Mouse (Mus musculus) forebrain, embryonic 15.5 days (tissue): ENCODE measurements around the gene Hoxa6. TPM values are rescaled to one million over a fixed set of nuclear protein-coding genes. Genes with fewer than 3 reads are reported as not detected.
A peak's percentile ranks its signal among the peaks of the same experiment; 100 is the strongest.

Experiments
- ATAC-seq: fragments of 200-750 bp; cut with Nextera tagmentation; replicated peaks from 2 replicates; pipeline ENCODE4 v1.8.0; 2017; ENCODE audit warnings: mild to moderate bottlenecking, moderate TSS enrichment, moderate library complexity
- H3K27ac ChIP-seq: fragments of 300-500 bp; sonication (generic); replicated peaks from 2 replicates; pipeline ENCODE4 v1.5.1; 2015; ENCODE audit warnings: mild to moderate bottlenecking, inconsistent platforms
- H3K27me3 ChIP-seq: fragments of 300-500 bp; sonication (generic); 2 replicates; pipeline ENCODE4 v1.6.1; 2015; ENCODE audit warnings: inconsistent platforms
- H3K36me3 ChIP-seq: fragments of 300-500 bp; sonication (generic); 2 replicates; pipeline ENCODE4 v1.6.1; 2015; ENCODE audit warnings: mild to moderate bottlenecking, inconsistent platforms
- H3K4me1 ChIP-seq: fragments of 300-500 bp; sonication (generic); 2 replicates; pipeline ENCODE4 v1.6.1; 2015; ENCODE audit warnings: inconsistent platforms
- H3K4me2 ChIP-seq: fragments of 300-500 bp; sonication (generic); replicated peaks from 2 replicates; pipeline ENCODE4 v1.6.1; 2015; ENCODE audit warnings: mild to moderate bottlenecking, inconsistent platforms
- H3K4me3 ChIP-seq: fragments of 300-500 bp; sonication (generic); 2 replicates; pipeline ENCODE4 v1.5.1; 2015; ENCODE audit warnings: mild to moderate bottlenecking, inconsistent platforms
- H3K9ac ChIP-seq: fragments of 300-500 bp; sonication (generic); replicated peaks from 2 replicates; pipeline ENCODE4 v1.6.1; 2015; ENCODE audit warnings: mild to moderate bottlenecking, inconsistent platforms
- H3K9me3 ChIP-seq: fragments of 300-500 bp; sonication (generic); 2 replicates; pipeline ENCODE4 v1.6.1; 2016; ENCODE audit warnings: inconsistent platforms
- WGBS: fragments of 180-500 bp; shearing (Covaris S2); methylation state at CpG from one replicate; pipeline ENCODE4 v1.1.7; 2015; ENCODE audit warnings: mixed read lengths; 5-methylcytosine and 5-hydroxymethylcytosine counted together
- polyA plus RNA-seq: library from polyadenylated mRNA; unstranded; fragments of >200 nt; fragmentation: Nextera tagmentation; extraction: Ambion mirVana; gene quantifications from 2 replicates; pipeline ENCODE4 v1.2.1, GENCODE M21; 2015

Gene Hoxa6
- polyA plus RNA-seq, 1 experiment from 2014 or later: not detected

- H3K4me1 ChIP-seq: peaks cover 14% of the 10 kb centered on the region
- peak; percentile 26; the same call in 1 of the 2 replicates for ATAC-seq
- no peak overlapping the region for H3K27ac ChIP-seq
- peak overlapping the region; percentile 42 for H3K4me3 ChIP-seq
- 1% methylated on average over 38 of the region's 55 CpGs for WGBS
- H3K9ac ChIP-seq: no peak overlapping the region
- peak overlapping the region; percentile 66 for H3K4me2 ChIP-seq
- peaks cover 99% of the 10 kb centered on the region for H3K27me3 ChIP-seq
- H3K36me3 ChIP-seq: no peaks in the 10 kb centered on the region
- H3K9me3 ChIP-seq: no peaks in the 10 kb centered on the region
Measured at GRCm38 (mm10) chr6:52191860-52192550, 16.5 kb downstream of the Hoxa6 start.

GRCm38 (mm10) chr6:52190906-52191810, 17.4 kb downstream of the Hoxa6 start, which contains the start of gene Hoxa4:
Gene Hoxa4 (minus strand): TSS chr6:52191753.
- Histone ChIP-seq H3K4me3 (peak within 1 kb of the TSS; percentile 42), H3K4me2 (peak within 1 kb of the TSS; percentile 66), H3K36me3 (no peaks in the 10 kb centered on the region), H3K4me1 (peaks cover 14% of the 10 kb centered on the region), H3K27ac (no peak within 1 kb of the TSS), H3K9me3 (no peaks in the 10 kb centered on the region), H3K9ac (no peak within 1 kb of the TSS), H3K27me3 (peaks cover 99% of the 10 kb centered on the region)
- WGBS: under 1% methylated on average over 77 of the region's 102 CpGs
- no peak for ATAC-seq

GRCm38 (mm10) chr6:52190410-52190809, 18.1 kb downstream of the Hoxa6 start:
- H3K4me2 ChIP-seq: no peak overlapping the region
- WGBS: under 1% methylated on average over 23 of the region's 23 CpGs
- no peak overlapping the region for H3K4me3 ChIP-seq
- no peaks in the 10 kb centered on the region for H3K36me3 ChIP-seq
- H3K9ac ChIP-seq: no peak overlapping the region
- ATAC-seq: no peak
- no peak overlapping the region for H3K27ac ChIP-seq
- H3K27me3 ChIP-seq: peaks cover 99% of the 10 kb centered on the region
- peaks cover 14% of the 10 kb centered on the region for H3K4me1 ChIP-seq
- H3K9me3 ChIP-seq: no peaks in the 10 kb centered on the region

- Histone ChIP-seq H3K27me3 (peaks cover 99% of the 10 kb centered on the region), H3K4me1 (peaks cover 14% of the 10 kb centered on the region), H3K36me3 (no peaks in the 10 kb centered on the region), H3K9me3 (no peaks in the 10 kb centered on the region), H3K9ac (no peak overlapping the region), H3K27ac (no peak overlapping the region), H3K4me3 (no peak overlapping the region), H3K4me2 (no peak overlapping the region)
- 4% methylated on average over 8 of the region's 8 CpGs for WGBS
- no peak for ATAC-seq
Measured at GRCm38 (mm10) chr6:52189909-52190308, 18.6 kb downstream of the Hoxa6 start.

- Histone ChIP-seq H3K4me3 (no peak overlapping the region), H3K4me1 (peaks cover 14% of the 10 kb centered on the region), H3K4me2 (no peak overlapping the region), H3K27ac (no peak overlapping the region), H3K9ac (no peak overlapping the region), H3K27me3 (peaks cover 99% of the 10 kb centered on the region), H3K9me3 (no peaks in the 10 kb centered on the region), H3K36me3 (no peaks in the 10 kb centered on the region)
- no peak for ATAC-seq
- 8% methylated on average over 5 of the region's 5 CpGs for whole genome bisulfite sequencing
Measured at GRCm38 (mm10) chr6:52189172-52189591, 19.3 kb downstream of the Hoxa6 start.

GRCm38 (mm10) chr6:52186500-52186899, 22.0 kb downstream of the Hoxa6 start:
- H3K27ac ChIP-seq: no peak overlapping the region
- H3K4me3 ChIP-seq: no peak overlapping the region
- ATAC-seq: no peak
- no peak overlapping the region for H3K9ac ChIP-seq
- peaks cover 100% of the 10 kb centered on the region for H3K27me3 ChIP-seq
- no peaks in the 10 kb centered on the region for H3K36me3 ChIP-seq
- H3K9me3 ChIP-seq: no peaks in the 10 kb centered on the region
- WGBS: 3% methylated on average over 1 of the region's 1 CpGs
- no peak overlapping the region for H3K4me2 ChIP-seq
- H3K4me1 ChIP-seq: peaks cover 6% of the 10 kb centered on the region

GRCm38 (mm10) chr6:52185834-52186233, 22.7 kb downstream of the Hoxa6 start:
- Histone ChIP-seq H3K36me3 (no peaks in the 10 kb centered on the region), H3K9me3 (no peaks in the 10 kb centered on the region), H3K9ac (no peak overlapping the region), H3K27me3 (peaks cover 100% of the 10 kb centered on the region), H3K4me3 (no peak overlapping the region), H3K27ac (no peak overlapping the region), H3K4me1 (no peaks in the 10 kb centered on the region), H3K4me2 (no peak overlapping the region)
- 12% methylated on average over 3 of the region's 3 CpGs for WGBS
- no peak for ATAC-seq

GRCm38 (mm10) chr6:52185222-52185621, 23.3 kb downstream of the Hoxa6 start:
- Histone ChIP-seq H3K27me3 (peaks cover 100% of the 10 kb centered on the region), H3K36me3 (no peaks in the 10 kb centered on the region), H3K9ac (no peak overlapping the region), H3K4me1 (no peaks in the 10 kb centered on the region), H3K27ac (no peak overlapping the region), H3K4me2 (no peak overlapping the region), H3K9me3 (no peaks in the 10 kb centered on the region), H3K4me3 (no peak overlapping the region)
- ATAC-seq: no peak
- 1% methylated on average over 19 of the region's 19 CpGs for WGBS

- H3K4me1 ChIP-seq: no peaks in the 10 kb centered on the region
Measured at GRCm38 (mm10) chr6:52184668-52185067, 23.9 kb downstream of the Hoxa6 start.

GRCm38 (mm10) chr6:52183311-52184080, 25.0 kb downstream of the Hoxa6 start:
- WGBS: 10% methylated on average over 10 of the region's 10 CpGs

More at GRCm38 (mm10) chr6:52184668-52185067, 23.9 kb downstream of the Hoxa6 start:
- Histone ChIP-seq H3K9me3 (no peaks in the 10 kb centered on the region), H3K36me3 (no peaks in the 10 kb centered on the region), H3K4me3 (no peak overlapping the region), H3K27me3 (peaks cover 100% of the 10 kb centered on the region), H3K27ac (no peak overlapping the region), H3K9ac (no peak overlapping the region), H3K4me2 (no peak overlapping the region)
- 2% methylated on average over 6 of the region's 6 CpGs for WGBS
- ATAC-seq: no peak

GRCm38 (mm10) chr6:52182793-52183192, 25.7 kb downstream of the Hoxa6 start:
- no peak overlapping the region for H3K27ac ChIP-seq
- H3K4me1 ChIP-seq: no peaks in the 10 kb centered on the region
- no peak overlapping the region for H3K4me2 ChIP-seq
- H3K36me3 ChIP-seq: no peaks in the 10 kb centered on the region
- no peak for ATAC-seq
- H3K9ac ChIP-seq: no peak overlapping the region
- H3K9me3 ChIP-seq: no peaks in the 10 kb centered on the region
- H3K4me3 ChIP-seq: no peak overlapping the region
- WGBS: 7% methylated on average over 1 of the region's 1 CpGs
- peaks cover 100% of the 10 kb centered on the region for H3K27me3 ChIP-seq

More at GRCm38 (mm10) chr6:52183311-52184080, 25.0 kb downstream of the Hoxa6 start:
- no peaks in the 10 kb centered on the region for H3K36me3 ChIP-seq
- H3K9me3 ChIP-seq: no peaks in the 10 kb centered on the region
- no peak overlapping the region for H3K4me2 ChIP-seq
- H3K4me3 ChIP-seq: no peak overlapping the region
- peaks cover 100% of the 10 kb centered on the region for H3K27me3 ChIP-seq
- ATAC-seq: no peak
- no peak overlapping the region for H3K27ac ChIP-seq
- H3K9ac ChIP-seq: no peak overlapping the region
- H3K4me1 ChIP-seq: no peaks in the 10 kb centered on the region
